Mouse (Mus musculus): ENCODE results near the gene Cr1l.

The Cr1l gene

GRCm38 (mm10) chr1:195130953-195131674 lies at the start of gene Cr1l:
Cr1l (minus strand) TSS chr1:195131586.
- DNase-seq (ENCODE audit: low read depth) = peak; percentile 86

- peak; percentile 20 for DNase-seq (ENCODE audit: low read depth)
Observed at GRCm38 (mm10) chr1:195175980-195176931, 44.9 kb upstream of the Cr1l start, which contains the start of gene Cr2. Cr2 (minus strand) TSS chr1:195176716.

GRCm38 (mm10) chr1:195164996-195165755 lies 33.8 kb upstream of the Cr1l start:
- no peak for DNase-seq (ENCODE audit: low read depth)

GRCm38 (mm10) chr1:195132070-195132469 lies 684 bp upstream of the Cr1l start:
- DNase-seq (ENCODE audit: low read depth) = no peak

- no peak for DNase-seq (ENCODE audit: low read depth)
Observed at GRCm38 (mm10) chr1:195131675-195132015, 259 bp upstream of the Cr1l start.

GRCm38 (mm10) chr1:195130479-195130878 lies 907 bp downstream of the Cr1l start:
- DNase-seq (ENCODE audit: low read depth) = peak; percentile 28

- DNase-seq (ENCODE audit: low read depth) = no peak
Observed at GRCm38 (mm10) chr1:195129867-195130266, 1.5 kb downstream of the Cr1l start.

GRCm38 (mm10) chr1:195114414-195114813 lies 17.0 kb downstream of the Cr1l start:
- no peak for DNase-seq (ENCODE audit: low read depth)

GRCm38 (mm10) chr1:195113621-195114020 lies 17.8 kb downstream of the Cr1l start:
- DNase-seq (ENCODE audit: low read depth) = no peak

- DNase-seq (ENCODE audit: low read depth) = no peak
Observed at GRCm38 (mm10) chr1:195100693-195101092, 30.7 kb downstream of the Cr1l start.

GRCm38 (mm10) chr1:195098004-195098403 lies 33.4 kb downstream of the Cr1l start:
- no peak for DNase-seq (ENCODE audit: low read depth)

GRCm38 (mm10) chr1:195092220-195092720 lies 39.1 kb downstream of the Cr1l start, which contains the start of gene Cd46:
Cd46 (minus strand) TSS chr1:195092249.
- DNase-seq (ENCODE audit: low read depth) = peak; percentile 78

GRCm38 (mm10) chr1:195091699-195092219 lies 39.6 kb downstream of the Cr1l start:
- no peak for DNase-seq (ENCODE audit: low read depth)

- DNase-seq (ENCODE audit: low read depth) = no peak
Observed at GRCm38 (mm10) chr1:195082142-195082541, 49.2 kb downstream of the Cr1l start.
